Mouse (Mus musculus): ENCODE results near the gene Ptpn5. TPM values are rescaled to one million over a fixed set of nuclear protein-coding genes. Genes with fewer than 3 reads are reported as not detected.

Ptpn5 gene
- total RNA-seq (2021): 100 to 1,000 TPM; 129 to 131 TPM
- long read RNA-seq, experiment 1, transcript Ptpn5-201 (14 exons, 3,145 nt): major isoform, 76 of 194 reads
- long read RNA-seq, experiment 1, partial matches to known transcripts: 90 of 194 reads
- long read RNA-seq, experiment 1, other reads (novel, unspliced or antisense): 24 of 194 reads
- long read RNA-seq, experiment 2, transcript Ptpn5-201 (14 exons, 3,145 nt): major isoform, 57 of 148 reads
- long read RNA-seq, experiment 2, partial matches to known transcripts: 66 of 148 reads
- long read RNA-seq, experiment 2, other reads (novel, unspliced or antisense): 22 of 148 reads

DNA sequence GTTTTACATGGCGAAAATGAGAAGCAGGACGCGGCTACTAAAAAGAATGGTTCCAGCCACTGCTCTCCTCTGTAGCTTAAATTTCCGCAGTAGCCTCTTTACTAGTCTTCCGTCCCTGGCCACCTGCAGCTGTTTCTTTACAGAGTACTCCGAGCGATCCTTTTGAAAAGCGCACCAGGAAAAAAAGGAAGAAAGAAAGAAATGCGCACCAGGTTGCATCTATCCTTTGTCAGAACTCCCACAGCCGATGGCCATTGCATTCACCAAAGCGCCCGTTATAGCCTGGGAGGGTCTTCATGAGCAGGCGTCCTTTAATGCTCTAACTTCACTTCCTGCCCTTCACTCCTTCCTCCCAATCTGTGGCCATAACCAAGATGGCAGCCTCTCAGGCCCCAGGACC is at the start of gene Ptpn5:
TSS of gene Ptpn5 (minus strand) at position 354 of the 400 bp plus-strand sequence.
- intact Hi-C loops (cut with DNase I): loop anchor here (5.0 kb wide), 2 partner anchors 51 to 176 kb away; partner anchors contain the start of gene Uevld
- DNase-seq (ENCODE audit: low spot score in 2 of 2): no peak

GRCm38 (mm10) chr7:47170814-47171213 is 37.3 kb upstream of the Ptpn5 start:
- no peak for DNase-seq (ENCODE audit: low spot score in 2 of 2)
- intact Hi-C loops (cut with DNase I): no loop called here

DNA sequence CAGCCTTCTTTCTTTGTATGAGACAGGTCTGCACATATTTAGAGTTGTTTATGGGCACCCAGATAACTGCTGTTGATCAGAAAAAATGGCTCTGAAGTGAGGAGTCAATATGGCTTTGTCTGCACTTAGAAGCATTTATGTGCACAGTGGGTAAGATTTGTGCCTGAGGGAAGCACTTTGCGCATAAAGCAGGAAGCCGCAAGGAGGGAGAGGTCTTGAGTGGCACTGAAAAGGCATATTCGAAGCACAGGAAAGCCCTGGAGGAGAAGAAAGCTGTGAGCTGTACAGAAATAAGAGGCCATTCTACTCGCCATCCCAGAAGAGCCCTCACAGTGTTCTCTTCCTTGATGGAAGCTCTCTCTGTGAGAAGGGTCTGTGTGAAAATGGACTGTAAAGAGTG is 31.5 kb upstream of the Ptpn5 start:
- intact Hi-C loops (cut with DNase I): no loop called here
- DNase-seq (ENCODE audit: low spot score in 2 of 2): no peak

DNA sequence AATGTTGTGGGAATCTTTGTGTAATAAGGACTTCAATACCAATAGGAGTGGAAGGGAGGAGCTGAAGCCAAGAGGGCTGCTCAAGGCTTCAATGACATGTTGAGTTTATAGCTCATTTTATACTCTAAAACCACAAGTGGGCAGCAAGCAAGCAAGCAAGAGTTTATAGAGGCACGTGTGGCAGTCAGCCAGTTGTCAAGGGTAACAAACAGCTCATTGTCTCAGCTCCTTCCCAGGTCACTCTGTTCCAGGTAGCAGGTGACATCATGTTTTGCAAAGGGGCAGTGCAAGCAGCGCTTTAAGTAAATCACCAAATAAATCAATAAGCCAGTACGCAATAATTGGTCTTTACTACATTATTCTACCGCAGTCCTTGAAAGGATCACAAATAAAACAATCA is 29.7 kb upstream of the Ptpn5 start:
- no peak for DNase-seq (ENCODE audit: low spot score in 2 of 2)
- intact Hi-C loops (cut with DNase I): no loop called here

- no peak for DNase-seq (ENCODE audit: low spot score in 2 of 2)
- intact Hi-C loops (cut with DNase I): no loop called here
Observed at GRCm38 (mm10) chr7:47158451-47158850, 25.0 kb upstream of the Ptpn5 start.

GRCm38 (mm10) chr7:47157743-47158142 is 24.3 kb upstream of the Ptpn5 start:
- DNase-seq (ENCODE audit: low spot score in 2 of 2): no peak
- intact Hi-C loops (cut with DNase I): no loop called here

GRCm38 (mm10) chr7:47155849-47156248 is 22.4 kb upstream of the Ptpn5 start:
- intact Hi-C loops (cut with DNase I): no loop called here
- DNase-seq (ENCODE audit: low spot score in 2 of 2): no peak

DNA sequence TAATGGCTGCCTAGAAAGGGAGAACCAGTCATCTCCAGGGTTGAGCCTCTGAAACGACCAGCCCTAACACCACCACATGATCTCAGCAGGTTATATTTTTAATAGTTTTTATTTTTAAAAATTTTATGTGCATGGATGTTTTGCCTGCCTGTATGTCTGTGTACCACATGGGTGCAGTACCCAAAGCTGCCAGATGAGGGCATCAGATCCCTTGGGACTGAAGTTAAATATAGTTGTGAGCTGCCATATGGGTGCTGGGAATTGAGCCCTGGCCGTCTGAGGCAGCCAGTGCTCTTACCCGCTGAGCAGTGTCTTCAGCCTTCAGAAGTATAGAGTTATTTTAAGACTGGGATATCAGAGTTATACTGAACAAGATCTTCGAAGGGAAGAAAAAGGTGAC is 21.9 kb upstream of the Ptpn5 start:
- intact Hi-C loops (cut with DNase I): no loop called here
- no peak for DNase-seq (ENCODE audit: low spot score in 2 of 2)

- intact Hi-C loops (cut with DNase I): loop anchor here (1.0 to 2.0 kb wide), 2 partner anchors 127 to 188 kb away; no protein-coding TSS in a partner anchor
- peak; percentile 71 to 76 for DNase-seq (ENCODE audit: low spot score in 2 of 2)
Observed at GRCm38 (mm10) chr7:47150420-47151061, 17.1 kb upstream of the Ptpn5 start.

- DNase-seq (ENCODE audit: low spot score in 2 of 2): no peak
- intact Hi-C loops (cut with DNase I): loop anchor here (5.0 kb wide), 1 partner anchor 66 kb away; no protein-coding TSS in a partner anchor
Observed at GRCm38 (mm10) chr7:47148298-47148697, 14.8 kb upstream of the Ptpn5 start.

GRCm38 (mm10) chr7:47146034-47146812 is 12.7 kb upstream of the Ptpn5 start:
- DNase-seq (ENCODE audit: low spot score in 2 of 2): peak; percentile 60 to 70
- intact Hi-C loops (cut with DNase I): loop anchor here (5.0 kb wide), 1 partner anchor 64 kb away; no protein-coding TSS in a partner anchor

DNA sequence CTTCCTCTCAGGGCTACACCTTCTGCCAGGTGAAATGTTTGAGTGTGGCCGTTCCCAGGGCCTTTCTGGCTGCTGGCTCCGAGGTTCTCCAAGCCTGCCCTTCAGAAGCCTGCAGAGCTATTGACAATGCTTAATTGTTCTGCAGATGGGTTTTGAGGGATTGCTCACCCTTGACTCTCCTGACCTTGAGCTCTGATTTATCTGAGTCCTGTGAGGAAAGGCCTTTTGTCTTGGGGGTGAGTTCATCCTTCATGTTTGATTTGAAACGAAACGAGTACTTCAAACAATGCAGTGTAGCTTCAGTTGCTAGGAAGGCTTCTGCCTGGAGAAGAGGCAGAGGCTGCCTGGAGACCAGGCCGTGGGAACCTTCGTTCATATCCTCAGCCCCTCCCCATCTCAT is 10.8 kb upstream of the Ptpn5 start:
- no peak for DNase-seq (ENCODE audit: low spot score in 2 of 2)
- intact Hi-C loops (cut with DNase I): no loop called here

GRCm38 (mm10) chr7:47139823-47140325 is 6.4 kb upstream of the Ptpn5 start:
- DNase-seq (ENCODE audit: low spot score in 2 of 2): no peak
- intact Hi-C loops (cut with DNase I): no loop called here

- DNase-seq (ENCODE audit: low spot score in 2 of 2): no peak
- intact Hi-C loops (cut with DNase I): loop anchor here (5.0 kb wide), 2 partner anchors 52 to 177 kb away; partner anchors contain the start of gene Uevld
Observed at GRCm38 (mm10) chr7:47134570-47134969, 1.1 kb upstream of the Ptpn5 start.

GRCm38 (mm10) chr7:47132931-47133260 is 588 bp downstream of the Ptpn5 start:
- intact Hi-C loops (cut with DNase I): loop anchor here (5.0 kb wide), 2 partner anchors 51 to 176 kb away; partner anchors contain the start of gene Uevld
- DNase-seq (ENCODE audit: low spot score in 2 of 2): no peak

GRCm38 (mm10) chr7:47132180-47132930 is 1.1 kb downstream of the Ptpn5 start:
- DNase-seq (ENCODE audit: low spot score in 2 of 2): peak; percentile 65 to 74
- intact Hi-C loops (cut with DNase I): loop anchor here (5.0 kb wide), 2 partner anchors 50 to 175 kb away; partner anchors contain the start of gene Uevld

GRCm38 (mm10) chr7:47131840-47132179 is 1.7 kb downstream of the Ptpn5 start:
- intact Hi-C loops (cut with DNase I): loop anchor here (5.0 kb wide), 2 partner anchors 50 to 175 kb away; partner anchors contain the start of gene Uevld

DNA sequence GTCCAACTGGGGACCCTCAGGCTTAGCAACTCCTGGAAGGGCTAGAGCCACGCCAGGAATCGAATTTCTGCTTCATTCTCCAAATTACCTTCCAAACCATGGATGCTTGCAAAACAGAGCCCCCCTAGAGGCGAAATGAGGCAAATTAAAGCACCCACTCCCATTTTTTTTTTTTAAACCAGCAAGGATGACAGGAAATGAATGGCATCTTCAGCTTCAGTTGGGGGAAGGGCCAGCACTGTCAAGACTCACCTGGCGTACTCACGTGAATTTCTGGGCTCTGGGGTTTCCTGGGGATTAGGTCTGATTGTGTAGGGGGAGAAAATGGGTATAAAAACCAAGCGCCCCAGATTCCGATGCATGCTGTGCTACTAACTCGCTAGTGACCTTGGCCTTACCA is 2.2 kb downstream of the Ptpn5 start:
- DNase-seq (ENCODE audit: low spot score in 2 of 2): no peak
- intact Hi-C loops (cut with DNase I): loop anchor here (5.0 kb wide), 2 partner anchors 49 to 174 kb away; partner anchors contain the start of gene Uevld

More at GRCm38 (mm10) chr7:47131840-47132179, 1.7 kb downstream of the Ptpn5 start:
- no peak for DNase-seq (ENCODE audit: low spot score in 2 of 2)

DNA sequence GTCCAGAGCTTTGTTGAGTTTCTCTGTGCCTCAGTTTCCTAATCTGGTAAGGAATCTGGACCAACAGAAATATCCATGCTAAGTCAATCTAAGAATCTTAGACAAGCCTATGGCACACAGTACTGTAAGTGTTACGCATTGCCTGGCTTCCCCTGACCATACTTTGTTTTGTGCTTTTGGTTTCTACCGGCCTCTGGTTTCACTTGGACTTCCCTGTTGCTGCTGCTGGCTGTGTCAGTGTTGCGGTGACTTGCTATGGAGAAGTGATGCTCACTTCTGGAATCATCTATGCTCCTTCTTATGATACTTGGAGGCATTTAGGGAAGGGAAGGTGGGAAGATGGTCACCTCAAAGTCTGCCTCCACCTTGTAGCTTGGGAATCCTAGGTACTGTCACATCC is 11.5 kb downstream of the Ptpn5 start:
- intact Hi-C loops (cut with DNase I): no loop called here
- DNase-seq (ENCODE audit: low spot score in 2 of 2): no peak

All from left cerebral cortex, postnatal 14 days (tissue).